Mouse (Mus musculus): Measurements from ENCODE around the gene Mapkapk5. TPM values are rescaled to one million over a fixed set of nuclear protein-coding genes. Genes with fewer than 3 reads are reported as not detected.

Mapkapk5 gene
- polyA plus RNA-seq (2012; rRNA removed): 20.6 and 36.8 TPM in 2 replicates

- TF ChIP-seq CTCF (IDR thresholded peaks at IDR 0.05; ENCODE audit: insufficient read depth, low read length) (no peak), POLR2A (IDR thresholded peaks at IDR 0.05; ENCODE audit: borderline replicate concordance, extremely low read depth, low read depth, low read length) (peak; percentile 70; the same call in 1 of the 2 replicates)
- peak within 1 kb of the TSS; percentile 79 for H3K4me3 ChIP-seq (replicated peaks; ENCODE audit: extremely low read depth, low read depth, low read length)
- 1% methylated on average over 45 of the region's 55 CpGs for WGBS
Observed at GRCm38 (mm10) chr5:121545793-121546529, at the start of gene Mapkapk5. Mapkapk5 (minus strand) TSS chr5:121545905.

GRCm38 (mm10) chr5:121594714-121595313 is 49.1 kb upstream of the Mapkapk5 start:
- Histone ChIP-seq H3K4me3 (replicated peaks; ENCODE audit: extremely low read depth, low read depth, low read length) (no peak overlapping the region), H3K4me1 (ENCODE audit: control insufficient read depth, insufficient read depth, low read length) (peaks cover 20% of the 10 kb centered on the region)
- no peak for DNase-seq
- TF ChIP-seq POLR2A (IDR thresholded peaks at IDR 0.05; ENCODE audit: borderline replicate concordance, extremely low read depth, low read depth, low read length): no peak
- TF ChIP-seq CTCF (IDR thresholded peaks at IDR 0.05; ENCODE audit: insufficient read depth, low read length): no peak
- WGBS: 48% methylated on average over 6 of the region's 6 CpGs

More at GRCm38 (mm10) chr5:121545793-121546529, at the start of gene Mapkapk5:
- peaks cover 10% of the 10 kb centered on the region; the same call in 1 of the 2 replicates for H3K4me1 ChIP-seq (ENCODE audit: control insufficient read depth, insufficient read depth, low read length)
- DNase-seq: peak; percentile 98

- no peak for TF ChIP-seq CTCF (IDR thresholded peaks at IDR 0.05; ENCODE audit: insufficient read depth, low read length)
- TF ChIP-seq POLR2A (IDR thresholded peaks at IDR 0.05; ENCODE audit: borderline replicate concordance, extremely low read depth, low read depth, low read length): peak; percentile 97
- DNase-seq: peak; percentile 91
- WGBS: 4% methylated on average over 47 of the region's 47 CpGs
- Histone ChIP-seq H3K4me1 (ENCODE audit: control insufficient read depth, insufficient read depth, low read length) (peaks cover 20% of the 10 kb centered on the region), H3K4me3 (replicated peaks; ENCODE audit: extremely low read depth, low read depth, low read length) (peak within 1 kb of the TSS; percentile 89)
Observed at GRCm38 (mm10) chr5:121593451-121594401, 48.0 kb upstream of the Mapkapk5 start, which contains the start of gene Aldh2. Aldh2 (minus strand) TSS chr5:121593824.

GRCm38 (mm10) chr5:121592816-121593407 is 47.2 kb upstream of the Mapkapk5 start:
- TF ChIP-seq CTCF (IDR thresholded peaks at IDR 0.05; ENCODE audit: insufficient read depth, low read length) (no peak), POLR2A (IDR thresholded peaks at IDR 0.05; ENCODE audit: borderline replicate concordance, extremely low read depth, low read depth, low read length) (no peak)
- DNase-seq: no peak
- H3K4me1 ChIP-seq (ENCODE audit: control insufficient read depth, insufficient read depth, low read length): peaks cover 24% of the 10 kb centered on the region
- WGBS: 2% methylated on average over 33 of the region's 33 CpGs
- H3K4me3 ChIP-seq (replicated peaks; ENCODE audit: extremely low read depth, low read depth, low read length): peak overlapping the region; percentile 89

GRCm38 (mm10) chr5:121592064-121592815 is 46.5 kb upstream of the Mapkapk5 start:
- Histone ChIP-seq H3K4me1 (ENCODE audit: control insufficient read depth, insufficient read depth, low read length) (peaks cover 23% of the 10 kb centered on the region), H3K4me3 (replicated peaks; ENCODE audit: extremely low read depth, low read depth, low read length) (peak overlapping the region; percentile 89)
- no peak for TF ChIP-seq CTCF (IDR thresholded peaks at IDR 0.05; ENCODE audit: insufficient read depth, low read length)
- TF ChIP-seq POLR2A (IDR thresholded peaks at IDR 0.05; ENCODE audit: borderline replicate concordance, extremely low read depth, low read depth, low read length): peak; percentile 19; the same call in 1 of the 2 replicates
- 21% methylated on average over 11 of the region's 11 CpGs for WGBS
- DNase-seq: no peak

- 12% methylated on average over 11 of the region's 11 CpGs for WGBS
- Histone ChIP-seq H3K4me3 (replicated peaks; ENCODE audit: extremely low read depth, low read depth, low read length) (peak overlapping the region; percentile 58), H3K4me1 (ENCODE audit: control insufficient read depth, insufficient read depth, low read length) (peaks cover 22% of the 10 kb centered on the region)
- no peak for DNase-seq
- TF ChIP-seq POLR2A (IDR thresholded peaks at IDR 0.05; ENCODE audit: borderline replicate concordance, extremely low read depth, low read depth, low read length) (0 out of 2 replicates have a peak, but pooled peaks have one; percentile 29), CTCF (IDR thresholded peaks at IDR 0.05; ENCODE audit: insufficient read depth, low read length) (no peak)
Observed at GRCm38 (mm10) chr5:121591417-121592063, 45.8 kb upstream of the Mapkapk5 start.

GRCm38 (mm10) chr5:121589928-121590327 is 44.2 kb upstream of the Mapkapk5 start:
- TF ChIP-seq CTCF (IDR thresholded peaks at IDR 0.05; ENCODE audit: insufficient read depth, low read length) (no peak), POLR2A (IDR thresholded peaks at IDR 0.05; ENCODE audit: borderline replicate concordance, extremely low read depth, low read depth, low read length) (no peak)
- H3K4me1 ChIP-seq (ENCODE audit: control insufficient read depth, insufficient read depth, low read length): peaks cover 25% of the 10 kb centered on the region
- WGBS: 74% methylated on average over 6 of the region's 6 CpGs
- H3K4me3 ChIP-seq (replicated peaks; ENCODE audit: extremely low read depth, low read depth, low read length): no peak overlapping the region
- no peak for DNase-seq

All from lung, adult 2 months (tissue).